Mouse (Mus musculus): ENCODE measurements around the gene Camk1g.

The Camk1g gene

GRCm38 (mm10) chr1:193301216-193302092 lies 68.6 kb downstream of the Camk1g start:
- DNase-seq, result no peak

DNA sequence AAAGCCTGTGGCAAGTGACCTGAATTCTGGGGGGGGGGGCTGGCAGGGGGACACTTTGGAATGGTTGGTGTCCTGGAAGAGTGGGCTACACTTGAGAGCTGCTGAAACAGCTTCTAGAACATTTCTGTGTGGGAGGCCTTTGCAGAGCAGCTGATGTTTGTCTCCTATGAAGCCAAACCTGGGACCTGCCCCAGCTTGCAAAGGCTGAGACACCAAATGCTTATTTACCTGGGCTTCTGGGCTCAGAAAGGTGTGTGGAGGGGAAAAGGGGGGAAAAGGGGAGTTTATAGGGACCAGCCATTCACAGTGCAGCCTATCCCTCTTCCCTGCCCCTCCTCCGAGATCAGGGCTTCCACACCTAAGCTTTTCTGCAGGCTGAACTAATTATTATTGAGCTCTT lies 70.1 kb downstream of the Camk1g start:
- DNase-seq, result no peak

GRCm38 (mm10) chr1:193298141-193298765 lies 71.8 kb downstream of the Camk1g start:
- no peak for DNase-seq
